Mouse (Mus musculus) embryonic fibroblast, embryonic 13.5 days (primary cell): Measurements from ENCODE around the gene Glcci1.

Experiments
- CTCF ChIP-seq: IDR thresholded peaks from 2 replicates; pipeline ENCODE4 v1.5.1; 2011; ENCODE audit warnings: mild to moderate bottlenecking, control low read depth, low read length, moderate library complexity, borderline replicate concordance; ENCODE audit not compliant: insufficient read depth
- POLR2A ChIP-seq: IDR thresholded peaks from 2 replicates; pipeline ENCODE4 v1.6.1; 2011; ENCODE audit warnings: low read depth, mild to moderate bottlenecking, control low read depth, low read length, moderate library complexity

DNA sequence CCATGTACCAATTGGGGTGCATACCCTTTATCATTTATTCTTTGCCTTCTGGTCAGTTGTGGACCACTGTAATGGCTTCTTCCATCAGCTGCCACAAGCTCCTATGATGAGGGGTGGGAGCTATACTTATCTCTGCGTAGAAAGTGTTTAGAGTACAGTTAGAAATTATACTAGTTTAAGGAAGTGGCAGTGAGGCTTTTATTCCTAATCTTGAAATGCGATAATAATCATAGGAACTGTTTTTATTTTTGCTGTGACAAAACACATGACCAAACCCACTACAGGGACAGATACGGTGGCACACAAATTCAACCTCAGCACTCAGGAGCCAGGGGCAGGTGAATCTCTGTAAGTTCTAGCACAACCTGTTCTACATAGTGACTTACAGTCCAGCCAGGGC, 17.2 kb upstream of the Glcci1 start:
- TF ChIP-seq CTCF (no peak), POLR2A (no peak)
